Mouse (Mus musculus): ENCODE measurements around the gene Pcdh9. TPM values are rescaled to one million over a fixed set of nuclear protein-coding genes. Genes with fewer than 3 reads are reported as not detected.

Pcdh9 gene
- polyA plus RNA-seq (2014; fragmentation: Illumina TruSeq; extraction: RNeasy Lipid Tissue Mini Kit (QIAGEN cat#74804); ENCODE audit: low read depth, low replicate concordance), result 1.5 TPM

DNA sequence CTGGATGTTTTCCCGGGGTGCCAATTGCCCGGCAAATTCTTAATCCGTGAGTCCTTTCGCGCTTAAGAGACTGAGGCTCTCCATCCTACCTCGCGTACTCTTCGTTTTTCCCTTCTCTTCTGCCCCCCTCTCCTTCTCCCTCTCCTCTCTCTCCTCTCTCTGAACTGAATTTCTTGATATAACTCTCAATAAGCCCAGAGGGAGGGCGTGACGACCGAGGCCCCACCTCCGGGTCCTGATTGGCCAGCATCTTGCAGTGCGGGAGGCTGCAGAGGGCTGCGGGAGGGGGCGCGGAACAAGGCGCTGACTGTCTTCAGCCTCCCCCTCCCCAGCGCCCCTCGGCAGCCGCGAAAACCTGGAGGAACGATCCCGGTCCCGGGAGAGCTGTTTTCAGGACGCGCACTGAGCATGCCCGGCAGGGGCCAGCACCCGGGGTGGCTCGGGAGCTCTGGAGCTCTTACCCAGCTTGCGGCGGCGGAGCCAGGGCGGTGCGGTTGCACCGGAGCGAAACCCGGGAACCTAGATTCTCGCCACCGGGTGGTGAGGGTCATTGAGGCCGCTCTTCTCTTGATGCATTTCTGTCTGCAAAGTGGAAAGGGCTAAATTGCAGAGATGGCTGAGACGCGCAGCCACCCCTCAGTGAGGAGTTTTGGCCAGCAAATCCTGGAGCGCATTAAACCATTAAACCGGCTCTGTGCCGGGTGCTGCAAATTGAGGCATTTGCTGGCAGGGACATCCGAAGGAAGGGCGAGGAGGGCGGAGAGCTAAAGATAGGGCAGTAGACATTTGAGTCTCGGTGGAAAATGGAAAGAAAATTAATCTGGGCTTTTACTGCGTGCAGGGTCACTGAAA lies at the start of gene Pcdh9:
Pcdh9 (minus strand) TSS at position 161 of the 852 bp plus-strand sequence.

Measured in testis, adult 10 weeks (tissue).